Mouse (Mus musculus) telencephalon, adult 2 months (tissue): Measurements from ENCODE around the gene Stk26.

Experiments
- DNase-seq: peaks from one replicate; pipeline ENCODE4 v3.0.0-alpha.2; 2011; ENCODE audit warnings: low read depth, low spot score

Gene Stk26

GRCm38 (mm10) chrX:50924629-50925364 is 84.0 kb downstream of the Stk26 start:
- no peak for DNase-seq

- no peak for DNase-seq
Measured at GRCm38 (mm10) chrX:50926893-50927545, 86.2 kb downstream of the Stk26 start.

GRCm38 (mm10) chrX:50930309-50930708 is 89.5 kb downstream of the Stk26 start:
- DNase-seq, result no peak

- no peak for DNase-seq
Measured at GRCm38 (mm10) chrX:50937117-50937516, 96.3 kb downstream of the Stk26 start.

- DNase-seq, result no peak
Measured at GRCm38 (mm10) chrX:50942610-50943009, 101.8 kb downstream of the Stk26 start, which contains the start of gene Frmd7. Frmd7 (minus strand) TSS chrX:50942710.
